Mouse (Mus musculus) splenic B cell, adult 2 months (primary cell): ENCODE data around the gene S100a13.

Experiments
- DNase-seq: peaks from one replicate; pipeline ENCODE4 v3.0.0-alpha.2; 2011; ENCODE audit warnings: low read depth, low spot score
- H3K27me3 ChIP-seq: 2 replicates; pipeline ENCODE4 v1.6.1; 2012; ENCODE audit warnings: mild to moderate bottlenecking, low read length, moderate library complexity, mixed read lengths; ENCODE audit not compliant: control insufficient read depth, poor library complexity, insufficient read depth, severe bottlenecking
- H3K36me3 ChIP-seq: 2 replicates; pipeline ENCODE4 v1.6.1; 2012; ENCODE audit warnings: mild to moderate bottlenecking, low read length, moderate library complexity, mixed read lengths; ENCODE audit not compliant: control insufficient read depth, poor library complexity, insufficient read depth, severe bottlenecking

S100a13 gene

DNA sequence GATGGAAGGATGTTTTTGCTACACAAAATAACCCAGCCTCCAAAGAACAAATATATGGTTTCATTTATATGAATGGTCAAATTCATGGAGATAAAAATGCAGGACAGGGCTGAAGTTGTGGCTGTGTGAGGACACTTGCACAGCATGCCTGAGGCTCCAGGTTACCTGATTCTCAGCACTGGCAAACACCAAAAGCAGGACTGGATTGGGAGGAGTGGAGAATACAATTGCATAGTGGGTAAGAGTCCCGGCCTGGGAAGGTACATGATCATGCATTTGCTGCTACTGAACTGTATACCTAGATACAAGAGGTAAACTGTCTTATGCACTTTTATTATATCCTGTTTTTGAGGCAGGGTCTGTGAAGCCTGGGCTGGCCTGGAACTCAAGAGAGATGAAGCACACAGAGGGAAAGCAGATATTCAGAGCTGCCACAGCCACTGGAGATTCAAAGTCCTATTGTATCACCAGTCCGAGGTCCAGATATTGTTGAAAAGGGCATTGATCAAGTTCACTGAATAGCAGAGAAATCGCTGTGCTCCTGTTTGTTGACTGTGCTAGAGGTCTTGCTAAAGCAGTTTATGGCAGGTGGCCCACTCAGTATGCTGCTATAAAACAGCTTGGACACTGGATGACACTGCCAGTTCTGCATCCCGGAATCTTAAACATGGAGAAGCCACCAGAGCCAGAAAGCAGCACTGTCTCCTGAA lies 20.2 kb upstream of the S100a13 start:
- peaks cover 10% of the 10 kb centered on the region for H3K36me3 ChIP-seq
- no peaks in the 10 kb centered on the region for H3K27me3 ChIP-seq
- DNase-seq = no peak

- peaks cover 11% of the 10 kb centered on the region for H3K36me3 ChIP-seq
- H3K27me3 ChIP-seq = no peaks in the 10 kb centered on the region
- no peak for DNase-seq
Measured at GRCm38 (mm10) chr3:90495850-90496525, 18.2 kb upstream of the S100a13 start.

DNA sequence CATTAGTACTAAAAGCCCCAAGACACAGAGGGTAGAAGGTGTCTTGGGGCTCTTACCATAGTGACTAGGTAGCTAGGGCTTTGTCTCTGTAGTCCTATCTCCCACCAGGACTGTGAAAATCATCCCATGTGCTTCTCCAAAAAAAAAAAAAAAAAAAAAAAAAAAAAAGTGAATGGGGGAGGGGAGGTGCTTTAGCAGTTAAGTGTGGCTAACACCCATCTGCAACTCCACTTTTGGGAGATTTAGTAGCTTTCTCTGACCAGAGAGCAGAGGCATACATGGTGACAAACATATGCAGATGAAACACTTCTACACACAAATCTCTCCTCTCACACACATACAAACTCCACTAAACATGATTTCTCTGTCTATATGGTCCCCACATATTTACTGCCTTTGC lies 16.6 kb upstream of the S100a13 start:
- Histone ChIP-seq H3K36me3 (peaks cover 14% of the 10 kb centered on the region), H3K27me3 (no peaks in the 10 kb centered on the region)
- DNase-seq = no peak

GRCm38 (mm10) chr3:90503444-90503843 lies 10.8 kb upstream of the S100a13 start:
- Histone ChIP-seq H3K27me3 (no peaks in the 10 kb centered on the region), H3K36me3 (peaks cover 27% of the 10 kb centered on the region)
- no peak for DNase-seq

DNA sequence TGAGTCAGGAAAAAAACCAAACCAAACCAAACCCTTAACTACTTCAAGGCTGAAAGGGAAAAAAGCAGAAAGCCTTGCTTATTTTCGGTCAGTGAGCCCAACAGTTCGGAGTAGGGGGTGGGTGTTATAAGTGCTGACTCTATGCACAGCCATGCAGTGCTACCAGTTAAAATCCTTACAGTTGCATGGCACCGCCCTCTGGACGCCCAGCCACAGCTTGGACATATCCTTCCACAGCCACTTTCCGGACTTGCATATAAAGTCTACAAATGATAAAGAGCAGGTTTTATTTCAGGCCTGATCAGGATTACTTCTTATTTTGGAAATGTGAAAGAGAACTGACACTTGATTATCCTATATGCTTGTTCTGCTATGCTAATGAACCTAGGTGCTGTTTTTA lies 9.0 kb upstream of the S100a13 start:
- no peak for DNase-seq
- peaks cover 24% of the 10 kb centered on the region for H3K36me3 ChIP-seq
- no peaks in the 10 kb centered on the region for H3K27me3 ChIP-seq

- H3K27me3 ChIP-seq = no peaks in the 10 kb centered on the region
- DNase-seq = no peak
- peaks cover 24% of the 10 kb centered on the region for H3K36me3 ChIP-seq
Measured at GRCm38 (mm10) chr3:90506362-90506761, 7.9 kb upstream of the S100a13 start.

- Histone ChIP-seq H3K27me3 (no peaks in the 10 kb centered on the region), H3K36me3 (peaks cover 15% of the 10 kb centered on the region)
- peak; percentile 18 for DNase-seq
Measured at GRCm38 (mm10) chr3:90508287-90508949, 5.8 kb upstream of the S100a13 start.

DNA sequence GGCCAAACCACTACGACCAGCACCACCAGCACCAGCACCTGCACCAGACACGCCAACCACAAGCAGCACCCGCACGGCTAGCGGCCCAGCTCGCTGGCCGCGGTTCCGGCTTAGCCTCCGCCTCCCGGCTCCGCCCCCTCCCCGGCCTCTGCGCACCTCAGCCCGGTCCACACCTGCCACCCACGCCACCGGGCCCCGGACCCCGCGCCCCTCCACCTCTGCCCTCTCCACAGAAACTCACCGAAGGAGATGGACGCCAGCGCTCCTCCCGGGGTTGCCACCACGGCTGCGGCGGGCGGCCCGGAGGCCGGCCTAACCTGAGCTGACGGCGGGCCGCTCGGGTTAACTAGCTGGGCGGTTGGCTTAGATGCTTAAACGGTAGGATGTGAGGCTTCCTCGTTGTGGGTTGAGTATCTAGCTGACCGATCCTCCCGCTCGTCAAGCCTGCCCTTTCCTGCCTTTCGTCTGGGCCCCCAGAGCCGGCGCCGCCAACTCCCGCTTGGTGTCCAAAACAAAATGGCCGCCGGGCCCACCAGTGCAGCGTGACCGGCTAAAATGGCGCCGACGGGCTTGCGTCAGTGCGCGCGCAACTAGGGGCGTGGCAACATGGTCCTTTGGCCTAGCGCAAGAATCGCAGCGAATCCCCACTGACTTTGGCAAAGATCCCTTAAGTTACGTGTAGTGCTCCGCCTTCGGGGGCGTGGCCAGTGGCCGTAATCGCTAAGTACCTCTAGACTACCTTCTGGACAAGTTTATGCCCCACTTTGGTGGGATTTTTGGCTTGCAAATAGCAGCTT lies 5.1 kb upstream of the S100a13 start, which contains the start of gene Chtop:
Chtop (minus strand) TSS at position 549 of the 797 bp plus-strand sequence.
- no peaks in the 10 kb centered on the region for H3K27me3 ChIP-seq

DNA sequence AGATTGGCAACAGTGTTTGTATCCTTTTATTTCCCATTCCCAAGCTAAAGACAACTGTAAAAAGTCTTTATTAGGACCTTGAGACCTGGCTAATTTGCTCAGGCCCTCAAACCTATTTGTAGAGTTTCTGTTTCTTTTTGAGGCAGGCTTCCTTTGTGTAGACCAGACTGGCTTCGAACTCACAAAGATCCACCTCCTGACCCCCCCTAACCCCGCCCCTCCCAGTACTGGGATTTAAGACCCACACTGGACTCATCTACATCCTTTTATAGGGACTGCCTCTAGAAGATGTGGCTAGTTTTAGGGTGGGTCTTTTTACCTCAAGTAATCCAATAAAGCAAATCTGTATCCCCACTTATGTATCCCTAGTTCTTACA lies 4.5 kb upstream of the S100a13 start:
- DNase-seq = no peak
- Histone ChIP-seq H3K27me3 (no peaks in the 10 kb centered on the region), H3K36me3 (peaks cover 14% of the 10 kb centered on the region)

More for the DNA sequence above, 5.1 kb upstream of the S100a13 start, which contains the start of gene Chtop:
- H3K36me3 ChIP-seq = peaks cover 14% of the 10 kb centered on the region
- DNase-seq = peak; percentile 100

- peaks cover 2% of the 10 kb centered on the region; the same call in 1 of the 2 replicates for H3K36me3 ChIP-seq
- DNase-seq = no peak
- no peaks in the 10 kb centered on the region for H3K27me3 ChIP-seq
Measured at GRCm38 (mm10) chr3:90512276-90512675, 2.0 kb upstream of the S100a13 start.

GRCm38 (mm10) chr3:90512948-90513642 lies 1.1 kb upstream of the S100a13 start:
- DNase-seq = no peak
- Histone ChIP-seq H3K36me3 (no peaks in the 10 kb centered on the region), H3K27me3 (no peaks in the 10 kb centered on the region)

DNA sequence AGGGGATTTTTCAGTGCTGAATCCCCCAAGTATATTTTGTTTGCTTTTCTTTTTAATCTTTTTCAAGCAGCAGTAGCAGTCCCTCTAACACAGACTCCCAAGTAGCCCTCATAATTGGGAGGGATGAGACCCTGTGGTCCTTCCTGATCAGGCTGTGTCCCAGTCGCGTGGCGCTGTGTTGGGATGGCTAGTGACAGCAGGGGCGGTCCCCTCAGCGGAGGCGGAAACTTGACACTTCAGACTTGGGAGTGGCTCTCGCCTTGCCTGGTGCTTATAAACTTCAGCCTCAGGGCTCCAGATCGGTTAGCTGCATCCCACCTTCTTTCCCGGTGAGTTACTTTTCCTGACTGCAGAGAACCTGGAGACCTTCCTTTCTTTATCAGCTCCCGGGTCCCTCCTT lies 456 bp downstream of the S100a13 start:
- no peaks in the 10 kb centered on the region for H3K27me3 ChIP-seq
- peak; percentile 48 for DNase-seq
- H3K36me3 ChIP-seq = no peaks in the 10 kb centered on the region

GRCm38 (mm10) chr3:90515242-90515641 lies 1.0 kb downstream of the S100a13 start:
- peaks cover under 1% of the 10 kb centered on the region; the same call in 1 of the 2 replicates for H3K36me3 ChIP-seq
- no peak for DNase-seq

GRCm38 (mm10) chr3:90515789-90516188 lies 1.6 kb downstream of the S100a13 start:
- no peak for DNase-seq

More at GRCm38 (mm10) chr3:90515242-90515641, 1.0 kb downstream of the S100a13 start:
- H3K27me3 ChIP-seq = no peaks in the 10 kb centered on the region

More at GRCm38 (mm10) chr3:90515789-90516188, 1.6 kb downstream of the S100a13 start:
- H3K27me3 ChIP-seq = no peaks in the 10 kb centered on the region
- H3K36me3 ChIP-seq = peaks cover 2% of the 10 kb centered on the region; the same call in 1 of the 2 replicates
